Mouse (Mus musculus) macrophage (primary cell): Measurements from ENCODE around the gene Gpr173. TPM values are rescaled to one million over a fixed set of nuclear protein-coding genes. Genes with fewer than 3 reads are reported as not detected.

ENCODE experiments used
- H3K27ac ChIP-seq: fragments of 350-480 bp; formaldehyde crosslinking; 2 replicates; pipeline ENCODE4 v1.9.0; 2021
- H3K36me3 ChIP-seq: fragments of 350-480 bp; formaldehyde crosslinking; 2 replicates; pipeline ENCODE4 v1.9.0; 2021; ENCODE audit errors: inconsistent target
- H3K4me3 ChIP-seq: fragments of 350-480 bp; formaldehyde crosslinking; 2 replicates; pipeline ENCODE4 v1.9.0; 2021; ENCODE audit errors: inconsistent target
- H3K79me2 ChIP-seq: fragments of 350-480 bp; formaldehyde crosslinking; 2 replicates; pipeline ENCODE4 v1.9.0; 2021; ENCODE audit errors: inconsistent target
- WGBS: methylation state at CpG from one replicate; pipeline ENCODE4 v1.1.7; 2026; ENCODE audit warnings: inconsistent platforms; ENCODE audit not compliant: missing documents; 5-methylcytosine and 5-hydroxymethylcytosine counted together
- polyA plus RNA-seq: library from polyadenylated mRNA; stranded (reverse); fragments of 250-400 nt; gene quantifications from 3 replicates; pipeline ENCODE4 v1.2.4, GENCODE M21; 2018; ENCODE audit warnings: inconsistent platforms

Gpr173 gene
- polyA plus RNA-seq, 1 experiment from 2014 or later: not detected

DNA sequence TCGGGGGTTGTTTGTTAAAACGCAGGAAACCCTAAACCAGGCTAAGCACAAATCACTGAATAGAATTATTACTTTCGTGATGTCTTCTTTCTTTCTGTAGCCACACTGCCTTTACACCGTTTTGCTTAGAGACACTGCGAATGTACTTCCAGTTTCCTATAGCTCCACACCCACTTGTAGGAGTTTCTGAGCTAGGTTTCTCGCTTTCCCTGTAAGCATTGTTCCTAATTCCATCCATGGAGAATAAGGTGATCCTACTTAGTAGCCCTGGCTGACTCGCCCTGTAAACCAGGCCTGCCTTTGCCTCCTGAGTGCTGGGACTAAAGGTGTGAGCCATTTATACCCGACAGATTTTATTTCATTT, 40.8 kb downstream of the Gpr173 start:
- H3K79me2 ChIP-seq: peaks cover 27% of the 10 kb centered on the region; the same call in 1 of the 2 replicates
- no peak overlapping the region; the same call in 1 of the 2 replicates for H3K27ac ChIP-seq
- 45% methylated on average over 5 of the region's 8 CpGs for WGBS
- H3K4me3 ChIP-seq: peak overlapping the region; percentile 65; the same call in 1 of the 2 replicates
- no peaks in the 10 kb centered on the region for H3K36me3 ChIP-seq

DNA sequence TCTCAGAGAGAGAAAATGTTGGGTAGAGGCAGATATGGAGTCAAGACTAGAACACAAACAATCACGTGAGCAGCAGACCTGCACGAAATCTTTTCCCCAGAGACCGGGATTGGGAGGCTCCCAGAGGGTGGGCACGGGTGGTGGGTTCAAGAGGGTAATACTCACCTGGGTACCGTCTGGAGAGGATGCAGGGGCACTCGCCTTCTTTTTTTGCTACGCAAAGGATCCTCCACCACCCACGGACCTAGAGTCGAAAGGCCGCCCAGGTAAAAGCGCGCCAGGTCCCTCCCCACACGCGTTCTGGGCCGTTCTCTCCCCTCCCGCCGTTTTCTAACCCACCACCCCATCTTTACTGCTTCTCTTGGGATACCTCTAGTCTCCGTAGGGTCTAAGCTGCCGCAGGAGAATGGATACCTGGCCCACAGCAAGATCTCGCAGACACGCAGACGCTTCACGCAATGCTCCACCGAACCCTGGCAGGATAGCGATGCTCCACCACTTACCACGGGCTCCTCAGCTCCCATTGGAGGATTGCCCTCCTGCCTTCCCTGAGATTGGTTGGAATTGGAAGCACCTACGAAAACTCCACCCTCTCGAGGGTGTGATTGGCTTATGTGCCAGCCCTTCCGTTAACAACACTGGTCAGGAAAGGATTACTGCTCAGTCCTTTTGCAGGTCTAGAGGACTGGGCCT, 41.4 kb downstream of the Gpr173 start, which contains the start of gene Kantr:
Gene Kantr (minus strand): TSS at position 500 of the 693 bp plus-strand sequence.
- Histone ChIP-seq H3K27ac (peak within 1 kb of the TSS; percentile 10), H3K79me2 (peaks cover 27% of the 10 kb centered on the region; the same call in 1 of the 2 replicates), H3K36me3 (no peaks in the 10 kb centered on the region), H3K4me3 (peak within 1 kb of the TSS; percentile 65)
- 14% methylated on average over 29 of the region's 29 CpGs for WGBS

DNA sequence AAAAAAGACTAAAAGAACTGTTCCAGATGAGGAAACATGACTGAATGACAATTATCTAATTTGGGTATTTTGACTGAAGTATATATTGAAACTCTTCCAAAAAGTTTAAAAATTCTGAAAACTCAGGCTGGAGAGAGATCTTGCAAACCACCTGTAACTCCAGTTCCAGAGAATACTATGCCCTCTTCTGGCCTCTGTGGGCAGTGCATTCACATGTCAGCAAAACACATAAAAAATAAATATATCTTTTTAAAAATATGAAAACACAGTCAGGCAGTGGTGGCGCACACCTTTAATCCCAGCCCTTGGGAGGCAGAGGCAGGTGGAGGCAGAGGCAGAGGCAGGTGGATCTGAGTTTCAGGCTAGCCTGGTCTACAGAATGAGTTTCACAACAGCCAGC, 44.9 kb downstream of the Gpr173 start:
- Histone ChIP-seq H3K27ac (no peak overlapping the region), H3K4me3 (no peak overlapping the region), H3K36me3 (no peaks in the 10 kb centered on the region), H3K79me2 (peaks cover 27% of the 10 kb centered on the region; the same call in 1 of the 2 replicates)
- 86% methylated on average over 1 of the region's 1 CpGs for WGBS

DNA sequence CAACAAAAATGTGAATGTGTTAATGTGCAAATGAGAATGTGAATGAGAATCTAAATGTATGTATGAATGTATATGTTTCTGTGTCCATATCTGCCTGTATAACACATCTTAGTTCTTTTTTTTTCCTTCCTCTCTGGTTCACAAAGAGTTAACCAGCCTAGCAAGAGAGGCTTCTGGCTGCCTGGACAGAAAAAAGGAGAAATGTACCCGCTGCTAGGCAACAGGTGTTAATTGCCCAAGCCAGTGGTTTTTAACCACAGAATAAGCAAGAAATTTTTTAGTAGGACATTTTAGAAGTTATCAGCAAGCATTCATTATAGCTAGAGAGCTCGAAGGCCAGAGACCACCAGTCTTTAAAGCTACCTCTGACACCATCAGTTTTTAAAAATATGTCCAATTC, 45.7 kb downstream of the Gpr173 start:
- H3K79me2 ChIP-seq: peaks cover 27% of the 10 kb centered on the region; the same call in 1 of the 2 replicates
- 9% methylated on average over 2 of the region's 2 CpGs for WGBS
- H3K27ac ChIP-seq: no peak overlapping the region
- H3K36me3 ChIP-seq: no peaks in the 10 kb centered on the region
- H3K4me3 ChIP-seq: no peak overlapping the region

DNA sequence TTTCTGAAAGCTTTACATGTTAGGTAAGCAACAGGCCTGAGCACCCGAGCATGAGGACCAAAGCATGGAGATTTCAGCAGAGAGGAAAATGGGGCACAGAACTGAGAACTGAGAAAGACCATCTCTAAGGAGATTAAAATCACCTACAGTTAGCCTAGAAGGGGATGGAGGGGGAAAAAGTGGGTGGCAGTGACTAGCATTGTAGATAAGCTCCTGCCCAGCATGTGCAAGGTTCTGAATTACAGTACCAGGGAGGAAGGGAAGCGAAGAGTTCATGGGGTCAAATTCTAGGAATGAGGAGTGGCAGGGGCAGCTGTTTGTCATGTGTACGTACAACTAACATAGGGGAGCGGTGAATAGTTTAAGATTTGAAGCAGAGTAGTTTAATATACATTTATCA, 48.0 kb downstream of the Gpr173 start:
- Histone ChIP-seq H3K36me3 (no peaks in the 10 kb centered on the region), H3K79me2 (peaks cover 13% of the 10 kb centered on the region; the same call in 1 of the 2 replicates), H3K4me3 (no peak overlapping the region), H3K27ac (no peak overlapping the region)
- WGBS: 86% methylated on average over 4 of the region's 4 CpGs

DNA sequence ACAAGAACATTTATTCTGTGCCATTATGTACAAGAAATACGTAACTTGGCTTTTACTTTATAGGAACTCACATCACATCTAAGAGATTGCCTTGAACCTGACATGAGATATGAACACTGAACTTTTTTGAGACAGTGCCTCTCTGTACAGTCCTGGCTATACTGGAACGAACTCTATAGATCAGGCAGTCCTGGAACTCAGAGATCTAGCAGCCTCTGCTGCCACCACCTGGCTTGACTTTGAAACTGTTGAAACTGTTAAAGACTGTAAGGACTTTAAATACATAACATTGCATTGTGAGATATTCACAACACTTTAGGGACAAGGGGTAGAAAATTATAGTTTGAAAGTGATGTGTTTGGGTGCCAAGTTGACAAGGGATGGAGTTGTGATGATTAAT, 60.6 kb downstream of the Gpr173 start:
- H3K79me2 ChIP-seq: no peaks in the 10 kb centered on the region
- H3K4me3 ChIP-seq: no peak overlapping the region
- H3K27ac ChIP-seq: no peak overlapping the region
- WGBS: 62% methylated on average over 2 of the region's 2 CpGs
- H3K36me3 ChIP-seq: no peaks in the 10 kb centered on the region

DNA sequence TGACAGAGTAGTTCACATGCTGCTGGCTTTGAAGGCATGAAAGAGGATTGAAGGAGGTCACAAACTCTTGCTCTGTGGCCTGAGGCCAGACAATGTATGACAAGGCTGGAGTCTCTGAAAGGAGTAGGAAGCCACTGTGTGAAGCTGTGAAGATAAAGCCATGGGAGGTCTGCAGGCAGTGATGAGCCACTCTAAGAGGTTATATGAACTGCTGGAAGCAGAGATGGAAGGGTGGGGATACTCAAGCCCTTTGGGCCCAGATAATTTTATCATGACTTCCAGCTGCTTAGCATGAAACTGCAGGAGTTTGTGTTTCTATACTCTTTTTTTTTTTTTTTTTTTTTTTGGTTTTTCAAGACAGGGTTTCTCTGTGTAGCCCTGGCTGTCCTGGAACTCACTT, 61.1 kb downstream of the Gpr173 start:
- Histone ChIP-seq H3K27ac (no peak overlapping the region), H3K36me3 (no peaks in the 10 kb centered on the region), H3K79me2 (no peaks in the 10 kb centered on the region), H3K4me3 (no peak overlapping the region)

DNA sequence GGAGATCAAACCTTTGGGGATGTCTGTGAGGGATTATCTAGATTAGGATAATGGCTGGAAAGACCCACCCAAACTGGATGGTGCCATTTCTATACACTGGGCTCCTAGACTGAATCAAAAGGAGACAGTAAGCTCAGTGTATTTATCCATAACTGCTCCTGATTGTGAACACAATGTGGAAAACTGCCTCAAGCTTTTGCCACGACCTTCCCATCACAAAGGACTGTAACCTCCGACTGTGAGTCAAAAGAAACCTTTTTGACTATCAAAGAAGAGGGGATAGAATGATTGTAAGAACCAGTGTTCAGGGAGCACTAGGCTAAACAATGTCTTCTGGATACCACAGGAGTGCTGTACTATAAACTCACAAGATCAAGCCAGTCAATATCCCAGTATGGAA, 62.3 kb downstream of the Gpr173 start:
- whole genome bisulfite sequencing: 78% methylated on average over 2 of the region's 2 CpGs
- H3K4me3 ChIP-seq: no peak overlapping the region
- no peak overlapping the region for H3K27ac ChIP-seq
- H3K79me2 ChIP-seq: no peaks in the 10 kb centered on the region
- H3K36me3 ChIP-seq: no peaks in the 10 kb centered on the region

Other genes starting within 250 kb of the Gpr173 start
- 26.0 to 39.1 TPM (median 29.2 TPM) in 3 replicates for gene Iqsec2, start 224.4 kb downstream of the Gpr173 start, polyA plus RNA-seq
- gene Kdm5c, start 135.7 kb downstream of the Gpr173 start, polyA plus RNA-seq: 31.6 to 40.2 TPM (median 39.9 TPM) in 3 replicates
- 5.3 to 7.0 TPM (median 6.9 TPM) in 3 replicates for gene Kantr, start 41.2 kb downstream of the Gpr173 start, polyA plus RNA-seq
- 17.5 to 50.8 TPM (median 26.1 TPM) in 3 replicates for gene Tspyl2, start 26.3 kb downstream of the Gpr173 start, polyA plus RNA-seq
- not detected in 3 replicates for gene Cldn34a, start 194.6 kb upstream of the Gpr173 start, polyA plus RNA-seq